Mouse (Mus musculus): ENCODE measurements around the gene Slc22a4.

DNA sequence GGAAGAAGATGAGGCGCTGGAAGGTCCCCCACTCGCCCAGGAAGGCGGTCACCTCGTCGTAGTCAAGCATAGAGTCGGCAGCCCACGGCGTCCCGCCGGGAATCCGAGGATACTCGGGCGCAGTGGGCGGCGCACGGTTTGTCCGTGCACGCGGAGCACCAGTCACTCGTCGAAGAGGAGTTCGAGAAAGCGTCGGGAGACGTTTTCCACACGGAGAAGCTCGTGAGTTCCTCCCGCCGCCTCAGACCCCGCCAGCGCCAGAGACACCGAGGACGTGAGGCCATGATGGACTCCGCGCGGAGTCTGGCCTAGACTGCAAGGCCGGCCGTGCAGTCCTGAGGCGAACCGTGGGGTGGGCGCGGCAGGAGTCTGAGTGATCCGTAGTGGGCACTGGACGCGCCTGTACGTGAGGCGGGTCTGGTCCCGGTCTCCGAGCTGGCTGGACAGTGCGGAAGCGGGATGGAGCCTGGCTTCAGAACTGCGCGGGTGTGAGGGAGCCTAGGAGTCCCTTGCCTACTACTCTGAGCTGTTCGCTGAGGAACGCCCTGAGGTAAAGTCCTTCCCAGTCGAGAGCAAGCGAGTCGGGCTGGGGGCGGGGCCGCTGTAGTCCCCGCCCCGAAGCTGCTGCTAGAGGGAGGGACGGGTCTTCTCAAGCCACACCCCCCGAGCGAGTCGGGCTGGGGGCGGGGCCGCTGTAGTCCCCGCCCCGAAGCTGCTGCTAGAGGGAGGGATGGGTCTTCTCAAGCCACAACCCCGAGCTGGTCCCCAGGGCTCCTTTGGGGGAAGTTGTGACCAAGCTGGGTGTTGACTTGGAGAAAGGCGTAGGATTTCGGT is 47.9 kb downstream of the Slc22a4 start, which contains the start of gene Slc22a21:
- TF ChIP-seq POLR2A (IDR thresholded peaks at IDR 0.05; ENCODE audit: control insufficient read depth, extremely low read depth, insufficient read depth, low read length, poor library complexity), result no peak
- TF ChIP-seq CTCF (IDR thresholded peaks at IDR 0.05; ENCODE audit: borderline replicate concordance, control insufficient read depth, extremely low read depth, insufficient read depth, low read length, poor library complexity), result no peak

All from thymus, adult 2 months (tissue).